Mouse (Mus musculus): Measurements from ENCODE around the gene Thoc3.

DNA sequence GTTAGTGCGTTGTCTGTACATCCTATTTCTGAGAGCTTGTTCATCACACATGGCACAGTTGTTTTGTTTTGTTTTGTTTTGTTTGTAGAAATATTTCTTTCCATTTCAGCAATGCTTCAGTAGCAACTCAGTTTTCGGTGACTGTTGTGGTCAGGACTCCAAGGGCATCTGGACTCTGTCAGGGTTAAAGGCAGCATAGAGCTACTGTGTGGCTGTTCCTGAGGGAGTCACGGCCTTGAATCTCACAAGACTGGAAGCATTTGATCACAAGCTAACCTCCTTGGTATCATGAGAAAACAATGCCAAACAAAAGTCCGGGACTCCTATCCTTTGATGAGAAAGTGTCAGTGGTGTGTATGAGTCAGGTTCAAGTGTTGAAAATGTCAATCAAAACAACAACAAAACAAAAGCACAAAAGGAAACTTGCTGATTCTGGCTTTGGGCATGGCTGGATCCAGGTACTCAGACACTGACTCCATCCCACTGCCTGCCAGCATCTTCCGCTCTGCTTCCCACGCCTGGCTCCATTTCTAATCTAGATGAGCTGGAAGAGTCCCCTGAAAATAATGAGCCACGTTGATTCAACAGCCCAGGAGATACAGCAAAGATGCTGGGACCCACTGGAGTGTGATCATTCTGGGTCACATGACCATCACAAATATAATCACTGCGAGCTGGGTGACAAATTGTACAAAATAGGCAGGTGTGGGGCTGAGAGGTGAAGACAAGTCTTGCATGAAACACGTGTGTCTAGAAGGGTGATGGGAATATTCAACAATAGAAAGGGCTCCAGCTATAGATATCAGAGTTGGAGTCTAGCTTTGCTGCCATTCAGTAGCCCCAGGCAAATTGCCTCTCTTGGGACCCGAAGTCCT, 41.6 kb downstream of the Thoc3 start:
- TF ChIP-seq CTCF (conservative IDR thresholded peaks at IDR 0.05; ENCODE audit: low read length): no peak
- no peak for TF ChIP-seq NANOG (IDR thresholded peaks at IDR 0.05; ENCODE audit: borderline replicate concordance, low read length)
